Mouse (Mus musculus) gastrocnemius, adult 18-20 months (tissue): ENCODE measurements around the gene Tspan15. TPM values are rescaled to one million over a fixed set of nuclear protein-coding genes. Genes with fewer than 3 reads are reported as not detected.

ENCODE experiments used
- DNase-seq: peaks from one replicate; pipeline ENCODE4 v3.0.0; 2021; ENCODE audit warnings: low spot score
- long read RNA-seq, 2 experiments: library from polyadenylated mRNA; stranded (forward); transcript quantifications; one replicate each; pipeline ENCODE4 v2.0.0; 2021
- total RNA-seq, 2 experiments: library from RNA; stranded (reverse); gene quantifications; 2 replicates each; pipeline ENCODE4 v1.2.3; 2021

Tspan15 gene
- 1 to 10 TPM; 2.9 to 5.5 TPM for total RNA-seq
- long read RNA-seq, experiment 1, transcript Tspan15-201 (8 exons, 3,638 nt), result major isoform, 25 of 25 reads
- long read RNA-seq, experiment 1, partial matches to known transcripts, result 0 of 25 reads
- long read RNA-seq, experiment 1, other reads (novel, unspliced or antisense), result 0 of 25 reads
- long read RNA-seq, experiment 2, transcript Tspan15-201 (8 exons, 3,638 nt), result major isoform, 12 of 15 reads
- long read RNA-seq, experiment 2, partial matches to known transcripts, result 0 of 15 reads
- long read RNA-seq, experiment 2, other reads (novel, unspliced or antisense), result 3 of 15 reads

GRCm38 (mm10) chr10:62230708-62231394 lies at the start of gene Tspan15:
Gene Tspan15, minus strand, starts transcription at chr10:62231251.
- DNase-seq, result peak; percentile 91

DNA sequence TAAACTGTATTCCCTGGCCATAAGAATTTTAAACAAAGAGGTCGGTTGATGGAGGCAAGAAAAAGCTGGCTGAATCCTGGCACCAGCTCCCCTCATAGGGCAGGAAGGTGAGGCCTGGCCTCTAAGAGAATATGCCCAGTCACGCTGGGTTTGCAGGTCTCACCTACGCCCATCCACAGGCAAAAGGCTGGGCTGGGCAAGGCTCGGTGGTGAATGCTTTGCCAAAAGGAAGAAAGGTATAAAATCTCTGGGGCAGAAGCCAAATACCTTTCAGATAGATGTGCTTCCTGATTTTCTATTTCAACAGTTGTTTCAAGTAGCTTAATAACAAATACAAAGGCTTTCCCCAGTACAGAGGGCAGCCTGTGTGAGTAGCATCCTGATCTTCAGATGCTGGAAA lies 48.6 kb upstream of the Tspan15 start:
- no peak for DNase-seq

- DNase-seq, result no peak
Measured at GRCm38 (mm10) chr10:62279066-62279465, 48.0 kb upstream of the Tspan15 start.

- DNase-seq, result no peak
Measured at GRCm38 (mm10) chr10:62277499-62278293, 46.6 kb upstream of the Tspan15 start.

GRCm38 (mm10) chr10:62275235-62275634 lies 44.2 kb upstream of the Tspan15 start:
- peak; percentile 82 for DNase-seq

GRCm38 (mm10) chr10:62269278-62269677 lies 38.2 kb upstream of the Tspan15 start:
- DNase-seq, result no peak

GRCm38 (mm10) chr10:62264299-62264698 lies 33.2 kb upstream of the Tspan15 start:
- no peak for DNase-seq

GRCm38 (mm10) chr10:62261115-62261886 lies 30.2 kb upstream of the Tspan15 start:
- DNase-seq, result peak; percentile 35

- no peak for DNase-seq
Measured at GRCm38 (mm10) chr10:62258298-62258697, 27.2 kb upstream of the Tspan15 start.

- no peak for DNase-seq
Measured at GRCm38 (mm10) chr10:62252496-62253235, 21.6 kb upstream of the Tspan15 start.

GRCm38 (mm10) chr10:62252000-62252488 lies 21.0 kb upstream of the Tspan15 start, which contains the start of gene Tacr2:
Gene Tacr2, plus strand, starts transcription at chr10:62252438.
- DNase-seq, result no peak

GRCm38 (mm10) chr10:62247815-62248214 lies 16.8 kb upstream of the Tspan15 start:
- DNase-seq, result no peak

GRCm38 (mm10) chr10:62247156-62247555 lies 16.1 kb upstream of the Tspan15 start:
- no peak for DNase-seq

DNA sequence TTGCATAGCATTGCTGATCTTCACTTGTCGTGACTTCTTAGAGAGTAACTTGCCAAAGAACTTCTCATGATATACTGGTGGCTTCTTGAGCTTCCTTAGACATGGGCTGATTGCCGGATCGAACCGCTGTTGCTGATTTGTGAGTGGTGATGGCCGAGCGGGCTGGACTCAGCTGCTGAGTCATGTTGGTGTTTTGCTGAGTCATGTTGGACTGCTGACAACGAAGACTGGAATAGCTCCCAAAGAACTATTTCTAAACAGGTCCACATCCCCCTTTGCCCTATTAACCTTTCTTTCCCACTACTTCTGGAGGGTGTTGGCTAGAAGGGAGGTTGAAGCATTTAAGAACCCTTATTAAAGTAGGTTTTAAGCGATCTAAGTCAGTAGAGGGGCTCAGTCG lies 13.0 kb upstream of the Tspan15 start:
- DNase-seq, result no peak

DNA sequence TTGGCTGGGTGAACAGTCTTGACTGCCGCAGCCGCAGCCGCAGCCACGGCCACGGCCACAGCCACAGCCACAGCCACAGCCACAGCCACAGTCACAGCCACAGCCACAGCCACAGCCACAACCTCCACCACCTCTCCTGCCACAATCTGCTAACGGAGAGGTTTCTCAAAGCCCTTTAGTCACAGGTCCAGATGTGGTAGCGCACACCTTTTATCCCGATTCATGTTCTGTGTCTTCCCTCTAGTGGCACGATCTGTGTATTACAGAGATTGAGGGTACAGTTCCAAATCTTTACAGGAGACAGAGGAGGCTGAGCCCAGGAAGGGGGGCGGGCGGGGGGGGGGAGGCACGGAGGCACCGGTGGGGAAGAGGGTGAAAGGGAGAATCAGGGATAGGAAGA lies 11.8 kb upstream of the Tspan15 start:
- peak; percentile 60 for DNase-seq

DNA sequence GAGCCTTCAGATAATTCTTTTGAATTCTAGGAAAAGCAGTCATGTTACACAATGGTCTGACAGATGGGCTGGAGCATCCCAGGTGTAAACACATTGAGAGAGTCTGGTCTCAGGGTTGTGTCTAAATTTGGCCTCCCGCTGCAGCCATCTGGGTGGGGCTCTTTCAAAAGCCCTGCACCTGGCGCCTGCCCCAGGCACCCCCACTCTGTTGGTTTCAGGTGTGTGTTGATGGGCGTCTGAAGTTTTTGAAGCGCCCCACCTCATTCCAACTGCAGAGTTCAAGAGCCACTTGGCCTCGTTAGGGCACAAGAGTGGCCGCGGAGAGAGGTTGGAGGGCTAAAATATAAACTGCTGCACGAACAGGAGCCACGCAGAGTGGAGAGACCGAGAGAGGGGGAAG lies 11.3 kb upstream of the Tspan15 start:
- DNase-seq, result no peak

DNA sequence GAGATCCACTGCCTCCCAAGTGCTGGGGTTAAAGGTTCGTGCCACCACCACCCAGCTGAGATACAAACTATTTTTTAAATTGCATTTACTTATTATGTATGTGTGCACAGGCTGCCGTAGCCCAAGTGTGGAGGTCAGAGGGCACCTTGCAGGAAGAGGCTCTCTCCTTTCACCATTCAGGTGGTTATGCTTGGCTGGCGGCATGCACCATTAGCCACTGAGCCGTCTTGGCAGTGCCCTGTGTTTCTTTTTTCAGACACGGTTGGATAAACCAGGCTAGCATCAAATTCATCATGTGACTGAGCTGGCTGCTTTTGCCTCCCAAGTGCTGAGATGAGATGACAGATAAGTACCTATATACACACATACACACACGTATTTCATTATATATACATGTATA lies 8.2 kb upstream of the Tspan15 start:
- DNase-seq, result peak; percentile 84

GRCm38 (mm10) chr10:62238688-62239087 lies 7.6 kb upstream of the Tspan15 start:
- DNase-seq, result no peak

- DNase-seq, result no peak
Measured at GRCm38 (mm10) chr10:62237205-62237604, 6.2 kb upstream of the Tspan15 start.

- DNase-seq, result no peak
Measured at GRCm38 (mm10) chr10:62236165-62236564, 5.1 kb upstream of the Tspan15 start.
